Mouse (Mus musculus) midbrain, embryonic 14.5 days (tissue): ENCODE results near the gene Bgn. TPM values are rescaled to one million over a fixed set of nuclear protein-coding genes. Genes with fewer than 3 reads are reported as not detected.

Source experiments
- ATAC-seq: fragments of 200-750 bp; cut with Nextera tagmentation; 2 replicates; pipeline ENCODE4 v1.8.0; 2017; ENCODE audit warnings: moderate number of reproducible peaks, moderate library complexity; ENCODE audit not compliant: low FRiP score, low TSS enrichment
- DNase-seq: peaks from one replicate; pipeline ENCODE4 v3.0.0-alpha.2; 2015
- H3K27ac ChIP-seq: fragments of 300-500 bp; sonication (generic); replicated peaks from 2 replicates; pipeline ENCODE4 v1.5.1; 2014; ENCODE audit warnings: mild to moderate bottlenecking, low read depth, low read length, moderate library complexity
- H3K27me3 ChIP-seq: fragments of 300-500 bp; sonication (generic); 2 replicates; pipeline ENCODE4 v1.6.1; 2014; ENCODE audit warnings: low read length, control low read depth, mixed read lengths; ENCODE audit not compliant: control insufficient read depth, insufficient read depth
- H3K36me3 ChIP-seq: fragments of 300-500 bp; sonication (generic); 2 replicates; pipeline ENCODE4 v1.6.1; 2014; ENCODE audit warnings: low read length, control low read depth; ENCODE audit not compliant: control insufficient read depth, insufficient read depth
- H3K4me1 ChIP-seq: fragments of 300-500 bp; sonication (generic); 2 replicates; pipeline ENCODE4 v1.6.1; 2014; ENCODE audit warnings: mild to moderate bottlenecking, antibody characterized with exemption, low read length, control low read depth; ENCODE audit not compliant: control insufficient read depth, insufficient read depth
- H3K4me2 ChIP-seq: fragments of 300-500 bp; sonication (generic); 2 replicates; pipeline ENCODE4 v1.6.1; 2014; ENCODE audit warnings: mild to moderate bottlenecking, low read length, moderate library complexity
- H3K4me3 ChIP-seq: fragments of 300-500 bp; sonication (generic); replicated peaks from 2 replicates; pipeline ENCODE4 v1.5.1; 2014; ENCODE audit warnings: low read depth, low read length
- H3K9ac ChIP-seq: fragments of 300-500 bp; sonication (generic); replicated peaks from 2 replicates; pipeline ENCODE4 v1.6.1; 2014; ENCODE audit warnings: mild to moderate bottlenecking, low read length, moderate library complexity
- H3K9me3 ChIP-seq: fragments of 300-500 bp; sonication (generic); 2 replicates; pipeline ENCODE4 v1.6.1; 2016; ENCODE audit warnings: low read length, control low read depth, mixed read lengths; ENCODE audit not compliant: control insufficient read depth
- WGBS: fragments of 180-500 bp; shearing (Covaris S2); extraction: QIAGEN DNeasy Blood & Tissue Kit; methylation state at CpG from one replicate; pipeline ENCODE4 v1.1.7; 2014; 5-methylcytosine and 5-hydroxymethylcytosine counted together
- polyA plus RNA-seq: library from polyadenylated mRNA; unstranded; fragments of >200 nt; fragmentation: Nextera tagmentation; extraction: Ambion mirVana; gene quantifications from 2 replicates; pipeline ENCODE4 v1.2.1, GENCODE M21; 2014

Gene Bgn
- polyA plus RNA-seq: 9.2 and 30.6 TPM in 2 replicates

- no peak within 1 kb of the TSS for H3K9ac ChIP-seq
- no peaks in the 10 kb centered on the region for H3K9me3 ChIP-seq
- WGBS: 29% methylated on average over 13 of the region's 14 CpGs
- no peaks in the 10 kb centered on the region for H3K36me3 ChIP-seq
- H3K4me2 ChIP-seq: peak within 1 kb of the TSS; percentile 19; the same call in 1 of the 2 replicates
- H3K27ac ChIP-seq: no peak within 1 kb of the TSS
- DNase-seq: no peak
- no peaks in the 10 kb centered on the region for H3K27me3 ChIP-seq
- no peak for ATAC-seq
- H3K4me3 ChIP-seq: no peak within 1 kb of the TSS
- H3K4me1 ChIP-seq: no peaks in the 10 kb centered on the region
These were observed at the start of gene Bgn for GRCm38 (mm10) chrX:73483484-73483810. Gene Bgn (plus strand): TSS chrX:73483602.

GRCm38 (mm10) chrX:73435252-73435651, 48.1 kb upstream of the Bgn start, which contains the start of gene Trex2:
Gene Trex2 (minus strand): TSS chrX:73435344.
- DNase-seq: no peak
- no peak for ATAC-seq
- H3K4me2 ChIP-seq: no peak within 1 kb of the TSS
- H3K9ac ChIP-seq: no peak within 1 kb of the TSS
- no peak within 1 kb of the TSS for H3K27ac ChIP-seq
- H3K27me3 ChIP-seq: no peaks in the 10 kb centered on the region
- no peak within 1 kb of the TSS for H3K4me3 ChIP-seq
- peaks cover 11% of the 10 kb centered on the region for H3K36me3 ChIP-seq
- 84% methylated on average over 11 of the region's 11 CpGs for WGBS
- no peaks in the 10 kb centered on the region for H3K9me3 ChIP-seq
- no peaks in the 10 kb centered on the region for H3K4me1 ChIP-seq

GRCm38 (mm10) chrX:73441428-73441827, 42.0 kb upstream of the Bgn start:
- Histone ChIP-seq H3K9me3 (no peaks in the 10 kb centered on the region), H3K36me3 (peaks cover 7% of the 10 kb centered on the region), H3K27me3 (no peaks in the 10 kb centered on the region), H3K9ac (no peak overlapping the region), H3K4me2 (no peak overlapping the region), H3K4me1 (no peaks in the 10 kb centered on the region), H3K4me3 (no peak overlapping the region), H3K27ac (no peak overlapping the region)
- ATAC-seq: no peak
- WGBS: 77% methylated on average over 2 of the region's 2 CpGs
- DNase-seq: no peak

- Histone ChIP-seq H3K4me2 (no peak overlapping the region), H3K4me3 (no peak overlapping the region), H3K9ac (no peak overlapping the region), H3K9me3 (no peaks in the 10 kb centered on the region), H3K36me3 (no peaks in the 10 kb centered on the region), H3K4me1 (no peaks in the 10 kb centered on the region), H3K27me3 (no peaks in the 10 kb centered on the region), H3K27ac (no peak overlapping the region)
- peak; percentile 79 for DNase-seq
- ATAC-seq: no peak
- WGBS: 24% methylated on average over 2 of the region's 2 CpGs
These were observed 31.5 kb upstream of the Bgn start for GRCm38 (mm10) chrX:73451949-73452348.

GRCm38 (mm10) chrX:73458877-73459392, 24.5 kb upstream of the Bgn start, which contains the start of gene Haus7:
Gene Haus7 (minus strand): TSS chrX:73459044.
- H3K4me2 ChIP-seq: peak within 1 kb of the TSS; percentile 52
- no peaks in the 10 kb centered on the region for H3K27me3 ChIP-seq
- ATAC-seq (peak; percentile 100), DNase-seq (peak; percentile 93)
- 0 out of 2 replicates have a peak within 1 kb of the TSS, but pooled peaks have one; percentile 52 for H3K27ac ChIP-seq
- peak within 1 kb of the TSS; percentile 47 for H3K4me3 ChIP-seq
- H3K9me3 ChIP-seq: no peaks in the 10 kb centered on the region
- H3K9ac ChIP-seq: peak within 1 kb of the TSS; percentile 51
- H3K36me3 ChIP-seq: no peaks in the 10 kb centered on the region
- H3K4me1 ChIP-seq: no peaks in the 10 kb centered on the region
- 22% methylated on average over 25 of the region's 26 CpGs for WGBS

GRCm38 (mm10) chrX:73460792-73461191, 22.6 kb upstream of the Bgn start:
- 70% methylated on average over 4 of the region's 4 CpGs for WGBS

GRCm38 (mm10) chrX:73465483-73466186, 17.8 kb upstream of the Bgn start:
- DNase-seq (no peak), ATAC-seq (no peak)
- Histone ChIP-seq H3K36me3 (no peaks in the 10 kb centered on the region), H3K9me3 (no peaks in the 10 kb centered on the region), H3K4me3 (no peak overlapping the region), H3K4me2 (no peak overlapping the region), H3K9ac (no peak overlapping the region), H3K4me1 (no peaks in the 10 kb centered on the region), H3K27ac (no peak overlapping the region), H3K27me3 (no peaks in the 10 kb centered on the region)
- WGBS: 71% methylated on average over 9 of the region's 9 CpGs

More at GRCm38 (mm10) chrX:73460792-73461191, 22.6 kb upstream of the Bgn start:
- no peaks in the 10 kb centered on the region for H3K36me3 ChIP-seq
- H3K27ac ChIP-seq: no peak overlapping the region
- DNase-seq (no peak), ATAC-seq (no peak)
- no peaks in the 10 kb centered on the region for H3K27me3 ChIP-seq
- H3K9ac ChIP-seq: no peak overlapping the region
- H3K4me3 ChIP-seq: no peak overlapping the region
- H3K4me2 ChIP-seq: no peak overlapping the region
- no peaks in the 10 kb centered on the region for H3K9me3 ChIP-seq
- no peaks in the 10 kb centered on the region for H3K4me1 ChIP-seq

GRCm38 (mm10) chrX:73467446-73468241, 15.8 kb upstream of the Bgn start:
- WGBS: 71% methylated on average over 5 of the region's 5 CpGs
- Histone ChIP-seq H3K27me3 (no peaks in the 10 kb centered on the region), H3K27ac (no peak overlapping the region), H3K36me3 (no peaks in the 10 kb centered on the region), H3K9ac (no peak overlapping the region), H3K4me2 (no peak overlapping the region), H3K4me1 (no peaks in the 10 kb centered on the region), H3K9me3 (no peaks in the 10 kb centered on the region), H3K4me3 (no peak overlapping the region)
- peak; percentile 2 for DNase-seq
- no peak for ATAC-seq
